Mouse (Mus musculus) liver, embryonic 12.5 days (tissue): ENCODE data around the gene Eif2b3. TPM values are rescaled to one million over a fixed set of nuclear protein-coding genes. Genes with fewer than 3 reads are reported as not detected.

Experiments
- ATAC-seq: fragments of 200-750 bp; cut with Nextera tagmentation; 2 replicates; pipeline ENCODE4 v1.8.0; 2017; ENCODE audit warnings: moderate number of reproducible peaks, mild to moderate bottlenecking, moderate library complexity
- H3K27ac ChIP-seq: fragments of 300-500 bp; sonication (generic); 2 replicates; pipeline ENCODE4 v1.5.1; 2016; ENCODE audit warnings: mild to moderate bottlenecking
- H3K27me3 ChIP-seq: fragments of 300-500 bp; sonication (generic); replicated peaks from 2 replicates; pipeline ENCODE4 v1.6.1; 2016; ENCODE audit warnings: mild to moderate bottlenecking, moderate library complexity
- H3K36me3 ChIP-seq: fragments of 300-500 bp; sonication (generic); 2 replicates; pipeline ENCODE4 v1.6.1; 2016; ENCODE audit warnings: mild to moderate bottlenecking, moderate library complexity
- H3K4me1 ChIP-seq: fragments of 300-500 bp; sonication (generic); 2 replicates; pipeline ENCODE4 v1.6.1; 2016
- H3K4me2 ChIP-seq: fragments of 300-500 bp; sonication (generic); 2 replicates; pipeline ENCODE4 v1.6.1; 2016; ENCODE audit warnings: mild to moderate bottlenecking, moderate library complexity
- H3K4me3 ChIP-seq: fragments of 300-500 bp; sonication (generic); 2 replicates; pipeline ENCODE4 v1.5.1; 2016; ENCODE audit warnings: mild to moderate bottlenecking, moderate library complexity
- H3K9ac ChIP-seq: fragments of 300-500 bp; sonication (generic); 2 replicates; pipeline ENCODE4 v1.6.1; 2016; ENCODE audit warnings: mild to moderate bottlenecking, moderate library complexity
- H3K9me3 ChIP-seq: fragments of 300-500 bp; sonication (generic); replicated peaks from 2 replicates; pipeline ENCODE4 v1.6.1; 2016; ENCODE audit warnings: mild to moderate bottlenecking, moderate library complexity
- WGBS: fragments of 180-500 bp; shearing (Covaris S2); methylation state at CpG from one replicate; pipeline ENCODE4 v1.1.7; 2016; ENCODE audit not compliant: insufficient replicate concordance; 5-methylcytosine and 5-hydroxymethylcytosine counted together
- polyA plus RNA-seq: library from polyadenylated mRNA; unstranded; fragments of >200 nt; fragmentation: Nextera tagmentation; extraction: Ambion mirVana; gene quantifications from 2 replicates; pipeline ENCODE4 v1.2.1, GENCODE M21; 2016

The Eif2b3 gene
- polyA plus RNA-seq, 1 experiment from 2014 or later = 55.2 TPM

GRCm38 (mm10) chr4:117125910-117126674, 106.9 kb downstream of the Eif2b3 start:
- peak overlapping the region; percentile 65 for H3K27ac ChIP-seq
- WGBS = 38% methylated on average over 15 of the region's 15 CpGs
- peaks cover 42% of the 10 kb centered on the region for H3K4me1 ChIP-seq
- peak overlapping the region; percentile 35; the same call in 1 of the 2 replicates for H3K4me2 ChIP-seq
- peaks cover 18% of the 10 kb centered on the region for H3K36me3 ChIP-seq
- no peaks in the 10 kb centered on the region for H3K9me3 ChIP-seq
- H3K9ac ChIP-seq = no peak overlapping the region
- peak; percentile 33; the same call in 1 of the 2 replicates for ATAC-seq
- H3K27me3 ChIP-seq = peaks cover 13% of the 10 kb centered on the region
- H3K4me3 ChIP-seq = no peak overlapping the region

- no peak for ATAC-seq
- Histone ChIP-seq H3K27ac (peak within 1 kb of the TSS; percentile 65), H3K9ac (no peak within 1 kb of the TSS), H3K27me3 (peaks cover 20% of the 10 kb centered on the region), H3K4me3 (no peak within 1 kb of the TSS), H3K36me3 (peaks cover 24% of the 10 kb centered on the region), H3K4me2 (peak within 1 kb of the TSS; percentile 35; the same call in 1 of the 2 replicates), H3K9me3 (no peaks in the 10 kb centered on the region), H3K4me1 (peaks cover 35% of the 10 kb centered on the region)
- 63% methylated on average over 9 of the region's 9 CpGs for WGBS
Observed at GRCm38 (mm10) chr4:117126675-117127290, 107.6 kb downstream of the Eif2b3 start, which contains the start of gene Tctex1d4. TSS of gene Tctex1d4 (plus strand) at chr4:117126794.

- no peak overlapping the region for H3K4me3 ChIP-seq
- peaks cover 24% of the 10 kb centered on the region for H3K36me3 ChIP-seq
- H3K27me3 ChIP-seq = peaks cover 34% of the 10 kb centered on the region
- H3K9me3 ChIP-seq = no peaks in the 10 kb centered on the region
- H3K9ac ChIP-seq = no peak overlapping the region
- no peak overlapping the region for H3K27ac ChIP-seq
- H3K4me1 ChIP-seq = peaks cover 44% of the 10 kb centered on the region
- 78% methylated on average over 33 of the region's 33 CpGs for WGBS
- ATAC-seq = no peak
- no peak overlapping the region for H3K4me2 ChIP-seq
Observed at GRCm38 (mm10) chr4:117127991-117128686, 108.9 kb downstream of the Eif2b3 start.

- Histone ChIP-seq H3K9ac (no peak overlapping the region), H3K27me3 (peaks cover 39% of the 10 kb centered on the region), H3K4me3 (no peak overlapping the region), H3K4me1 (peaks cover 41% of the 10 kb centered on the region), H3K27ac (no peak overlapping the region), H3K9me3 (no peaks in the 10 kb centered on the region), H3K4me2 (no peak overlapping the region), H3K36me3 (peaks cover 24% of the 10 kb centered on the region)
- 79% methylated on average over 6 of the region's 6 CpGs for WGBS
- ATAC-seq = no peak
Observed at GRCm38 (mm10) chr4:117130790-117131189, 111.6 kb downstream of the Eif2b3 start.

GRCm38 (mm10) chr4:117131198-117131597, 112.0 kb downstream of the Eif2b3 start:
- no peak for ATAC-seq
- Histone ChIP-seq H3K4me1 (peaks cover 41% of the 10 kb centered on the region), H3K4me3 (no peak overlapping the region), H3K9ac (no peak overlapping the region), H3K4me2 (no peak overlapping the region), H3K27ac (no peak overlapping the region), H3K9me3 (no peaks in the 10 kb centered on the region), H3K27me3 (peaks cover 39% of the 10 kb centered on the region), H3K36me3 (peaks cover 24% of the 10 kb centered on the region)
- WGBS = 75% methylated on average over 6 of the region's 6 CpGs

- H3K4me1 ChIP-seq = peaks cover 40% of the 10 kb centered on the region
- no peak overlapping the region for H3K27ac ChIP-seq
- no peaks in the 10 kb centered on the region for H3K9me3 ChIP-seq
- H3K4me2 ChIP-seq = peak overlapping the region; percentile 99
- WGBS = 45% methylated on average over 7 of the region's 7 CpGs
- no peak for ATAC-seq
- peaks cover 39% of the 10 kb centered on the region for H3K27me3 ChIP-seq
- H3K9ac ChIP-seq = no peak overlapping the region
- peak overlapping the region; percentile 85; the same call in 1 of the 2 replicates for H3K4me3 ChIP-seq
- H3K36me3 ChIP-seq = peaks cover 24% of the 10 kb centered on the region
Observed at GRCm38 (mm10) chr4:117131890-117132793, 112.9 kb downstream of the Eif2b3 start.

- peak overlapping the region; percentile 99 for H3K4me2 ChIP-seq
- H3K9me3 ChIP-seq = no peaks in the 10 kb centered on the region
- peak overlapping the region; percentile 84; the same call in 1 of the 2 replicates for H3K9ac ChIP-seq
- 20% methylated on average over 11 of the region's 11 CpGs for WGBS
- ATAC-seq = no peak
- no peak overlapping the region for H3K27ac ChIP-seq
- peaks cover 24% of the 10 kb centered on the region for H3K36me3 ChIP-seq
- H3K27me3 ChIP-seq = peaks cover 39% of the 10 kb centered on the region
- peaks cover 40% of the 10 kb centered on the region for H3K4me1 ChIP-seq
- H3K4me3 ChIP-seq = peak overlapping the region; percentile 85
Observed at GRCm38 (mm10) chr4:117132794-117133143, 113.6 kb downstream of the Eif2b3 start.

- peaks cover 18% of the 10 kb centered on the region for H3K36me3 ChIP-seq
- WGBS = under 1% methylated on average over 42 of the region's 42 CpGs
- H3K27ac ChIP-seq = 0 out of 2 replicates have a peak overlapping the region, but pooled peaks have one; percentile 58
- peaks cover 45% of the 10 kb centered on the region for H3K4me1 ChIP-seq
- H3K4me2 ChIP-seq = peak overlapping the region; percentile 99
- H3K9me3 ChIP-seq = no peaks in the 10 kb centered on the region
- peak overlapping the region; percentile 84 for H3K9ac ChIP-seq
- peak overlapping the region; percentile 85 for H3K4me3 ChIP-seq
- peaks cover 39% of the 10 kb centered on the region for H3K27me3 ChIP-seq
- 0 out of 2 replicates have a peak, but pooled peaks have one; percentile 5 for ATAC-seq
Observed at GRCm38 (mm10) chr4:117133366-117133796, 114.2 kb downstream of the Eif2b3 start.

GRCm38 (mm10) chr4:117133817-117134600, 114.8 kb downstream of the Eif2b3 start, which contains the start of gene Plk3:
TSS of gene Plk3 (minus strand) at chr4:117133963.
- peaks cover 12% of the 10 kb centered on the region for H3K36me3 ChIP-seq
- H3K4me2 ChIP-seq = peak within 1 kb of the TSS; percentile 99
- peak; percentile 84 for ATAC-seq
- H3K9me3 ChIP-seq = no peaks in the 10 kb centered on the region
- peak within 1 kb of the TSS; percentile 84 for H3K9ac ChIP-seq
- H3K4me1 ChIP-seq = peaks cover 51% of the 10 kb centered on the region
- peak within 1 kb of the TSS; percentile 62 for H3K27ac ChIP-seq
- peaks cover 39% of the 10 kb centered on the region for H3K27me3 ChIP-seq
- WGBS = 3% methylated on average over 47 of the region's 48 CpGs
- H3K4me3 ChIP-seq = peak within 1 kb of the TSS; percentile 85

GRCm38 (mm10) chr4:117134601-117134995, 115.4 kb downstream of the Eif2b3 start:
- Histone ChIP-seq H3K36me3 (peaks cover 9% of the 10 kb centered on the region; the same call in 1 of the 2 replicates), H3K27me3 (peaks cover 39% of the 10 kb centered on the region), H3K27ac (peak overlapping the region; percentile 62), H3K9me3 (no peaks in the 10 kb centered on the region), H3K4me1 (peaks cover 54% of the 10 kb centered on the region), H3K4me2 (peak overlapping the region; percentile 99), H3K9ac (peak overlapping the region; percentile 49), H3K4me3 (peak overlapping the region; percentile 85)
- no peak for ATAC-seq
- WGBS = 35% methylated on average over 2 of the region's 2 CpGs
